Mouse (Mus musculus) neural tube, embryonic 13.5 days (tissue): ENCODE data around the gene Rpp25l. TPM values are rescaled to one million over a fixed set of nuclear protein-coding genes. Genes with fewer than 3 reads are reported as not detected.
"Not testable (repeated sequence)": the region's sequence is repeated elsewhere in the genome, so short reads cannot be mapped to it uniquely, and the experiment has no call there.

Experiments
- ATAC-seq: fragments of 200-750 bp; cut with Nextera tagmentation; 2 replicates; pipeline ENCODE4 v1.8.0; 2017; ENCODE audit warnings: low read depth, mild to moderate bottlenecking, moderate TSS enrichment, moderate library complexity
- H3K27ac ChIP-seq: fragments of 300-500 bp; sonication (generic); replicated peaks from 2 replicates; pipeline ENCODE4 v1.5.1; 2015; ENCODE audit warnings: moderate library complexity, mild to moderate bottlenecking, inconsistent platforms
- H3K27me3 ChIP-seq: fragments of 300-500 bp; sonication (generic); 2 replicates; pipeline ENCODE4 v1.6.1; 2015; ENCODE audit warnings: mild to moderate bottlenecking, inconsistent platforms
- H3K36me3 ChIP-seq: fragments of 300-500 bp; sonication (generic); 2 replicates; pipeline ENCODE4 v1.6.1; 2015; ENCODE audit warnings: mild to moderate bottlenecking, inconsistent platforms
- H3K4me1 ChIP-seq: fragments of 300-500 bp; sonication (generic); replicated peaks from 2 replicates; pipeline ENCODE4 v1.6.1; 2015; ENCODE audit warnings: inconsistent platforms
- H3K4me2 ChIP-seq: fragments of 300-500 bp; sonication (generic); 2 replicates; pipeline ENCODE4 v1.6.1; 2015; ENCODE audit warnings: inconsistent platforms, mild to moderate bottlenecking, moderate library complexity
- H3K4me3 ChIP-seq: fragments of 300-500 bp; sonication (generic); 2 replicates; pipeline ENCODE4 v1.5.1; 2015; ENCODE audit warnings: mild to moderate bottlenecking, inconsistent platforms
- H3K9ac ChIP-seq: fragments of 300-500 bp; sonication (generic); 2 replicates; pipeline ENCODE4 v1.6.1; 2015; ENCODE audit warnings: moderate library complexity, mild to moderate bottlenecking, inconsistent platforms
- H3K9me3 ChIP-seq: fragments of 300-500 bp; sonication (generic); 2 replicates; pipeline ENCODE4 v1.6.1; 2016; ENCODE audit warnings: inconsistent platforms
- WGBS: fragments of 180-500 bp; shearing (Covaris S2); methylation state at CpG from one replicate; pipeline ENCODE4 v1.1.7; 2015; 5-methylcytosine and 5-hydroxymethylcytosine counted together
- polyA plus RNA-seq: library from polyadenylated mRNA; unstranded; fragments of >200 nt; fragmentation: Nextera tagmentation; extraction: Ambion mirVana; gene quantifications from 2 replicates; pipeline ENCODE4 v1.2.1, GENCODE M21; 2015

Rpp25l gene
- 62.6 and 63.4 TPM in 2 replicates for polyA plus RNA-seq

- peak; percentile 48 for ATAC-seq
- Histone ChIP-seq H3K9ac (peak within 1 kb of the TSS; percentile 90), H3K9me3 (no peaks in the 10 kb centered on the region), H3K4me2 (peak within 1 kb of the TSS; percentile 94), H3K27ac (peak within 1 kb of the TSS; percentile 80), H3K27me3 (no peaks in the 10 kb centered on the region), H3K4me1 (peaks cover 50% of the 10 kb centered on the region), H3K4me3 (peak within 1 kb of the TSS; percentile 77), H3K36me3 (peaks cover 37% of the 10 kb centered on the region)
- under 1% methylated on average over 61 of the region's 61 CpGs for WGBS
Measured at GRCm38 (mm10) chr4:41713197-41714067, at the start of gene Rpp25l. TSS of gene Rpp25l (minus strand) at chr4:41713534.

GRCm38 (mm10) chr4:41762688-41763114, 49.4 kb upstream of the Rpp25l start:
- Histone ChIP-seq H3K4me2 (peak overlapping the region; percentile 61), H3K4me1 (peaks cover 36% of the 10 kb centered on the region), H3K9ac (peak overlapping the region; percentile 45; the same call in 1 of the 2 replicates), H3K27ac (peak overlapping the region; percentile 67)
- ATAC-seq: peak; percentile 36; the same call in 1 of the 2 replicates
- WGBS: 46% methylated on average over 8 of the region's 8 CpGs
- H3K36me3 ChIP-seq, H3K27me3 ChIP-seq, H3K9me3 ChIP-seq, H3K4me3 ChIP-seq: not testable (repeated sequence)

GRCm38 (mm10) chr4:41762099-41762687, 48.9 kb upstream of the Rpp25l start:
- Histone ChIP-seq H3K36me3 (peaks cover 8% of the 10 kb centered on the region; the same call in 1 of the 2 replicates), H3K4me2 (peak overlapping the region; percentile 61), H3K4me1 (peaks cover 36% of the 10 kb centered on the region), H3K9ac (peak overlapping the region; percentile 45), H3K4me3 (no peak overlapping the region), H3K27me3 (no peaks in the 10 kb centered on the region), H3K27ac (peak overlapping the region; percentile 67), H3K9me3 (no peaks in the 10 kb centered on the region)
- 45% methylated on average over 8 of the region's 8 CpGs for WGBS
- peak; percentile 45 for ATAC-seq

GRCm38 (mm10) chr4:41761680-41762079, 48.3 kb upstream of the Rpp25l start:
- Histone ChIP-seq H3K4me2 (peak overlapping the region; percentile 61), H3K4me1 (peaks cover 36% of the 10 kb centered on the region), H3K27ac (peak overlapping the region; percentile 67), H3K4me3 (peak overlapping the region; percentile 39; the same call in 1 of the 2 replicates), H3K36me3 (peaks cover 8% of the 10 kb centered on the region; the same call in 1 of the 2 replicates), H3K9ac (0 out of 2 replicates have a peak overlapping the region, but pooled peaks have one; percentile 71), H3K9me3 (no peaks in the 10 kb centered on the region), H3K27me3 (no peaks in the 10 kb centered on the region)
- no peak for ATAC-seq

- no peaks in the 10 kb centered on the region for H3K9me3 ChIP-seq
- peaks cover 8% of the 10 kb centered on the region; the same call in 1 of the 2 replicates for H3K36me3 ChIP-seq
- H3K4me2 ChIP-seq: peak overlapping the region; percentile 61
- peaks cover 43% of the 10 kb centered on the region for H3K4me1 ChIP-seq
- no peaks in the 10 kb centered on the region for H3K27me3 ChIP-seq
- no peak for ATAC-seq
- peak overlapping the region; percentile 67 for H3K27ac ChIP-seq
- WGBS: 80% methylated on average over 4 of the region's 4 CpGs
- peak overlapping the region; percentile 39 for H3K4me3 ChIP-seq
- peak overlapping the region; percentile 71 for H3K9ac ChIP-seq
Measured at GRCm38 (mm10) chr4:41760911-41761310, 47.6 kb upstream of the Rpp25l start.

- 1% methylated on average over 15 of the region's 15 CpGs for WGBS
- Histone ChIP-seq H3K9ac (peak overlapping the region; percentile 71), H3K36me3 (peaks cover 8% of the 10 kb centered on the region; the same call in 1 of the 2 replicates), H3K9me3 (no peaks in the 10 kb centered on the region), H3K4me3 (peak overlapping the region; percentile 39), H3K4me1 (peaks cover 43% of the 10 kb centered on the region), H3K27me3 (no peaks in the 10 kb centered on the region), H3K27ac (peak overlapping the region; percentile 67), H3K4me2 (peak overlapping the region; percentile 61)
- peak; percentile 51 for ATAC-seq
Measured at GRCm38 (mm10) chr4:41760288-41760721, 47.0 kb upstream of the Rpp25l start.

- Histone ChIP-seq H3K4me1 (peaks cover 46% of the 10 kb centered on the region), H3K9me3 (no peaks in the 10 kb centered on the region), H3K4me3 (peak overlapping the region; percentile 39; the same call in 1 of the 2 replicates), H3K36me3 (peaks cover 8% of the 10 kb centered on the region; the same call in 1 of the 2 replicates), H3K9ac (peak overlapping the region; percentile 71), H3K27ac (peak overlapping the region; percentile 67; the same call in 1 of the 2 replicates), H3K27me3 (no peaks in the 10 kb centered on the region), H3K4me2 (peak overlapping the region; percentile 61)
- WGBS: 45% methylated on average over 6 of the region's 6 CpGs
- no peak for ATAC-seq
Measured at GRCm38 (mm10) chr4:41759656-41760287, 46.4 kb upstream of the Rpp25l start.

- H3K27me3 ChIP-seq: no peaks in the 10 kb centered on the region
- ATAC-seq: no peak
- peaks cover 48% of the 10 kb centered on the region for H3K4me1 ChIP-seq
- WGBS: 90% methylated on average over 9 of the region's 9 CpGs
- no peak overlapping the region for H3K4me3 ChIP-seq
- no peak overlapping the region for H3K4me2 ChIP-seq
- no peak overlapping the region for H3K27ac ChIP-seq
- H3K9ac ChIP-seq: 0 out of 2 replicates have a peak overlapping the region, but pooled peaks have one; percentile 8
- no peaks in the 10 kb centered on the region for H3K9me3 ChIP-seq
- peaks cover 8% of the 10 kb centered on the region; the same call in 1 of the 2 replicates for H3K36me3 ChIP-seq
Measured at GRCm38 (mm10) chr4:41759206-41759605, 45.9 kb upstream of the Rpp25l start.

GRCm38 (mm10) chr4:41758701-41759100, 45.4 kb upstream of the Rpp25l start:
- Histone ChIP-seq H3K4me1 (peaks cover 48% of the 10 kb centered on the region), H3K27me3 (no peaks in the 10 kb centered on the region), H3K36me3 (peaks cover 8% of the 10 kb centered on the region; the same call in 1 of the 2 replicates), H3K9ac (0 out of 2 replicates have a peak overlapping the region, but pooled peaks have one; percentile 8), H3K27ac (no peak overlapping the region), H3K4me2 (no peak overlapping the region), H3K4me3 (no peak overlapping the region), H3K9me3 (no peaks in the 10 kb centered on the region)
- ATAC-seq: no peak
- WGBS: 96% methylated on average over 4 of the region's 4 CpGs

- ATAC-seq: no peak
- H3K36me3 ChIP-seq: peaks cover 8% of the 10 kb centered on the region; the same call in 1 of the 2 replicates
- WGBS: 86% methylated on average over 11 of the region's 11 CpGs
- H3K27ac ChIP-seq: no peak overlapping the region
- H3K9me3 ChIP-seq: no peaks in the 10 kb centered on the region
- no peaks in the 10 kb centered on the region for H3K27me3 ChIP-seq
- H3K4me3 ChIP-seq: no peak overlapping the region
- H3K4me1 ChIP-seq: peaks cover 48% of the 10 kb centered on the region
- no peak overlapping the region for H3K9ac ChIP-seq
- H3K4me2 ChIP-seq: no peak overlapping the region
Measured at GRCm38 (mm10) chr4:41758021-41758420, 44.7 kb upstream of the Rpp25l start.

GRCm38 (mm10) chr4:41757321-41757720, 44.0 kb upstream of the Rpp25l start:
- Histone ChIP-seq H3K4me3 (no peak overlapping the region), H3K27me3 (peaks cover 4% of the 10 kb centered on the region; the same call in 1 of the 2 replicates), H3K9ac (no peak overlapping the region), H3K27ac (no peak overlapping the region), H3K9me3 (no peaks in the 10 kb centered on the region), H3K4me2 (no peak overlapping the region), H3K4me1 (peaks cover 42% of the 10 kb centered on the region), H3K36me3 (peaks cover 8% of the 10 kb centered on the region; the same call in 1 of the 2 replicates)
- no peak for ATAC-seq
- 95% methylated on average over 13 of the region's 13 CpGs for WGBS
